Mouse (Mus musculus): ENCODE measurements around the gene Otulin.

Otulin gene

GRCm38 (mm10) chr15:27657866-27658265 is 27.4 kb upstream of the Otulin start:
- DNase-seq (ENCODE audit: low spot score) = no peak

- no peak for DNase-seq (ENCODE audit: low spot score)
These were observed 26.1 kb upstream of the Otulin start for GRCm38 (mm10) chr15:27656626-27657025.

GRCm38 (mm10) chr15:27655015-27655414 is 24.5 kb upstream of the Otulin start:
- DNase-seq (ENCODE audit: low spot score) = peak; percentile 70

- peak; percentile 81 for DNase-seq (ENCODE audit: low spot score)
These were observed 17.2 kb upstream of the Otulin start for GRCm38 (mm10) chr15:27647686-27648085.

- no peak for DNase-seq (ENCODE audit: low spot score)
These were observed 16.2 kb upstream of the Otulin start for GRCm38 (mm10) chr15:27646665-27647064.

GRCm38 (mm10) chr15:27645250-27645649 is 14.8 kb upstream of the Otulin start:
- no peak for DNase-seq (ENCODE audit: low spot score)

DNA sequence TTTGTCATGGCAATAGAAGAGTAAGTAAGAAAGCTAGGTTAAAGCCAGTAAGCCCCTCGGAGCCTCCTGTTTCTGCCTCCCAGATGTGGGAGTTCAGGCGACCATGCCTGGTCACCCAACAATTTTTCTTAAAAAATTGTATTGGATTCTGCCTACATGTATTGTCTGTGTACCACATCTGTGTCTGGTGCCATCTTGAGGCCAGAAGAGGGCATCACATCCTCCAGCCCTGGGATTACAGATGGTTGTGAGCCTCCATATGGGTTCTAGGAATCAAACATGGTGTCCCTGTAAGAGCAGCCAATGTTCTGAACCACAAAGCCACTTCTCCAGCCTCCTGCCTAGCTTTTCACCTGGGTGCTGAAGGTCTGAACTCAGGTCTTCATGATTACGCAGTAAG is 12.4 kb upstream of the Otulin start:
- DNase-seq (ENCODE audit: low spot score) = peak; percentile 34

DNA sequence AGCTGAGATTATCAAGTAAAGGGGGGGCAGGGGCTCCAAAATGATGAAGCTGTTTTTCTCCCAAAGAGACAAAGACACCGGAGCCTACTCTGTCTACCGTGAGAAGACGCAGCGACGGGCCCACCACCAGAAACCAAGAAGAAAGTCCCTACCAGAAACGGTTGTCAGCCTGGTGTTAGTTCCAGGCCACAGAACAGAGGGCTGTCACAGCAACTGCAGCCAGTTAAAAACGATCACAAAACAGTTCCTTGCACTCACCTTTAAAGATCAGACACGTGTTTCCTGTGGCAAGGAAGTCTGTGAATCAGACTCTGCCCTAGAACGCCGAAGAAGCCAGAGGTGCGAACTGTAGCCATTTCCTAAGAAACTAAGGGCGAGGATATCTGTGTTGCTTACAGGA is 10.7 kb upstream of the Otulin start:
- DNase-seq (ENCODE audit: low spot score) = no peak

DNA sequence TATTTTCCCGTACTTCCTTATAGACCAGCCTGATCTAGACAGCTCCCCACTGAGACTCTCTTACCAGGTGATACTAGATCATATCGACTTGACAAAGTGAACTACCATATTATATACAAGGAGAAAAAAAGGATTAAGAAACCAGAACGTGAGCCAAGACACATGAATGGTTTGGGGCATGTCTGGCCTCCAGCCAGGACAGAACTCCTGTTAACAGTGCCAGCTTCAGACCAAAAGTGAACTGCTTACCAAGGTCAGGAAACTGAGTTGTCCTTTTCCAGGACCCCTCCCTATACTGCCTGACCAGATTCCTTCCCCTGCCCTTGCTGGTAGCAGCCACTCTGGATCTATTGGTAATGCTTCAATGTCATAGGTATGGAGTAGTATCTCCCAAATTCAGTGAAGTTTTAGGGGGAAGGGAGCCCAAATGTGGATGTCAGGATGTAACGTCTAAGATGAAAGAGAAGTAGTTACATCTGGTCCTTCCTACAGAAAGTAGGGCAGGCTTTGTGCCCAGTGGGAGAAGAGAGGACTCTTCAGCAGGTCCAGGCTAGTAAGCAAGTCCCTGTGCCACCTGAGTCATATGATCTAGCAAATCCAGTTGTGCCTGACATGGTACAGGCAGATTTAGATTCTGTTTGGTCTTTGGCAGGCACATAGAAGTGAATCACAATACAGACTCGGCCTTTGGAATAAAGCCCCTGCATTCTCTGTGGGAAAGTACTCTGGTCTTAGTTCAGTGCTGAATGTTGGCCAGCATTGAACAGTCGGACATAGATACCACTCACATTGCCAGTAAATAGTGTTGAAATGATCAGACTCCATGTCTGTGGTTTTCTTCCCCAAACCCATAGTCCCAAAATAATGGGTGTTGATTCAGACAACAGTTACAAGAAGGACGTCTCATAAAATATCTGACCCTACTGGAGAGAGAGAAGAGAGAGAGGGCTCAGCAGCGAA is 3.7 kb upstream of the Otulin start:
- no peak for DNase-seq (ENCODE audit: low spot score)

GRCm38 (mm10) chr15:27629800-27630600 is 493 bp downstream of the Otulin start:
- DNase-seq (ENCODE audit: low spot score) = no peak

DNA sequence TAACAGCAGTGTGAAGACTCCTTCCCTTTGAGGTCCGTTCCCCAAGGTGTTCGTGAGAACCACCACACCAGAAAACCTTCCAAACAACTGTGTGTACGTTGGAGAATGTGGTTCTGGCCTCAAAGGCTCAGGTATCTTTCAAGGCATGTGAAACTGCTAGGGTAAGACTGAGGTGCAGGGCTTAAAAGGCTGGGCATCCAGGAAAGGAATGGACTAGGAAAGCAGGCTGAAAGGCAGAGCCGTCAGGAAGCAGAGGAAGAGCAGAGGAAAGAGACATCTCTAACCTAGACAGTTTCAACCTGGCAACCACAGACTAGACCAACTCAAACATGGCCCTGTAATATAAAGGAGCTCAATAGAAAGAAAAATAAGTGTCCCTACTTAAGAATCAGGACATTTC is 1.4 kb downstream of the Otulin start:
- no peak for DNase-seq (ENCODE audit: low spot score)

DNA sequence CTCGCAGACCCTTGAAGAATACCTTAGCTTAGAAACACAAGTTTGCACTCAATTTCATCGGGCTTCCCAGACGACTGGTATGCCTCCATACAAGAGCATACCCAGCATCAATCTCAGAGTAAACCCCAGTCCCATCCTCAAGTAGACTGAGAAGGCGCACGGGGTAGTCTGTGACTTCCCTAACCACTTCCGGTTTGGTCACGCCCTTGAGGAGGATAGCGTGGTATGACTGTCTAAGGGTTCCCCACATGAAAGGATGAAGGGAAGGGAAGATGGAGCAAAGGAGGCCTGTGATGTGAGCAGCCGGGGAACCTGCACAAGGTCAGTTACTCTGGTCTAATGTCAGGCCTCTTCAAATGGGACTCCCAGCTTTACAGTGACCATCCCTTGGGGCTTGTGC is 2.7 kb downstream of the Otulin start:
- DNase-seq (ENCODE audit: low spot score) = no peak

GRCm38 (mm10) chr15:27626314-27626713 is 4.2 kb downstream of the Otulin start:
- no peak for DNase-seq (ENCODE audit: low spot score)

- DNase-seq (ENCODE audit: low spot score) = no peak
These were observed 4.6 kb downstream of the Otulin start for GRCm38 (mm10) chr15:27625890-27626255.

GRCm38 (mm10) chr15:27625014-27625889 is 5.2 kb downstream of the Otulin start:
- DNase-seq (ENCODE audit: low spot score) = no peak

GRCm38 (mm10) chr15:27623286-27623685 is 7.2 kb downstream of the Otulin start:
- DNase-seq (ENCODE audit: low spot score) = no peak

DNA sequence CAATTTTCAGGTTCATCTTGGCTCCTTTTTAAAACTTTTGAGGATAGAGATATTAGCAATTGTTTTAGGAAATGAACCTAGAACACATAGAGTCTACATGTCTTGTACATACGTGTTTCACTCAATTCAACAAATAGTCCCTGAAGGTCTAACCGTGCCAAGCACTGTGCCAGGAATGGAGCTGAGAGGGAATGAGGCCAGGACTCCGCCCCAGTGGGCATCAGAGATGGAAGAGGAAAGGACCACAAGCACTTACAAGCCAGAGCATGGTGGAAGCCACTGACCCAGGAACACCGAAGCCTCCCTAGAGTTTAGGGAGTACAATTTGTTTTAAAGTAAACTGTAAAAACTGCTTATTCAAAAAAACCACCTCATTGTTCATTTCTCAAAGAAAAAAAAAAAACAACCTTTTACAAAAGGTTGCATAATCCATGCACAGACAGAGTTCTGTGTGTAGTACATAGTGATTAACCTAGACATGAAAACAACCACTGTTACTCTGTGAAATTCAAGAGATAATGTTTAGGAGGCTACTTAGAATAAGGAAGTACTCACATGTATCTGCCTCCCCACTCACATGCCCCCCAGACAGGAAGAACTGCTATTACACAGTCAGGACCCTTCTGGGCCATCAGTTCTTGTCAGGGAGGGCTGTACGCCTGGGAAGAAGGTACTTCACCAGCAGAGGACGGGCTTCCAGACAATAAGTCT is 9.9 kb downstream of the Otulin start:
- no peak for DNase-seq (ENCODE audit: low spot score)

DNA sequence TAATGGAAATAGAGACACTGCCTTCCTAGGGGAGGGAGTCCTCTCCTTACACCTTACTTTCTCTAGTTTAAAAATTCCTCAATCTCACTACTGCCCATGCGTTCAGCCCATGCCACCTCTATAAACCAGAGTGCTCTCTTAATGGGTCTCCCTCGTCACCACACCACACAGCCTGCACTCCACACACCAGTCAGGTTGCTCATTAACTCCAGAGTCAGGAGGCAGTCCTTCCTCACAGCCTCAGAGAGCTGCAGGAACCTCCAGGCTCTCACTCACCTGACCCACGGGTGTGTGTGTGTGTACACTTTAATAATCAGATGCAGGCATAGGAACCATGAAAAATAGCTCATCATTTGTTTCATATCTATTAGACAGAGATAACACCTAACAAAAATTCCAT is 10.8 kb downstream of the Otulin start:
- DNase-seq (ENCODE audit: low spot score) = no peak

DNA sequence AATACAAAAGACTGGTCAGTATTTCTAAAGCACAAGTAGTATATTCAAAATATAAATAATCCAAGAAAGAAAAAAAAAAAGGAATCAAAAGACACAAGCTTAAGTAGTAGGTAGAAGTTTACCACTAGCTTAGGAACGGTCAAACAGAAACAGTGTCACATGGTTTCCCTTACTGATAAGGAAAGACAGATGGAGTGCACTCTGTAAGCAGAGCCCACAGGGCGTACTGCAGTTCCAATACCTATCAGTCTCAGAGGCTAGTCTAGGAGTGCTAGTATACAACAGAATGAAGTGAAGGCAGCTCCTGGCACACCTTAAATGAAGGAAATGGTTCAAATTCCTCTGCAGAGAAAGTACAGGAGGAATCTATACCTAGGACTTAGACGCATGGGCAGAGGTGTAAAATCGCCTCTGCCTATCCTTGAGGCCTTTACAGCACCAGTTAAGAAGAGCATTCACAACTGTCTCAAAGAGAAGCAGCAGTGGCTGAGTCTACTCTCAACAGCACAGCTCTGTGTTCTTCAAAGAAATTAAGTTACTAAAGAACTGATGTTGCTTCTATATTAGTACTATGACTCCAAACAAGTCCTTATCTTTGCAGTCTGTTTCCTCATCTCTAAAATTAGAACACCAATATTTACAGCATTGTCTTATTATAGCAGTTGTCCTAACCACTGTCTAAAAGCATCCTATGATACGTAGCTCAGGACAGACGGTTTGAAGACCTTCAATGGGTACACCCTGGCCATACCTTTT is 11.5 kb downstream of the Otulin start:
- DNase-seq (ENCODE audit: low spot score) = no peak

DNA sequence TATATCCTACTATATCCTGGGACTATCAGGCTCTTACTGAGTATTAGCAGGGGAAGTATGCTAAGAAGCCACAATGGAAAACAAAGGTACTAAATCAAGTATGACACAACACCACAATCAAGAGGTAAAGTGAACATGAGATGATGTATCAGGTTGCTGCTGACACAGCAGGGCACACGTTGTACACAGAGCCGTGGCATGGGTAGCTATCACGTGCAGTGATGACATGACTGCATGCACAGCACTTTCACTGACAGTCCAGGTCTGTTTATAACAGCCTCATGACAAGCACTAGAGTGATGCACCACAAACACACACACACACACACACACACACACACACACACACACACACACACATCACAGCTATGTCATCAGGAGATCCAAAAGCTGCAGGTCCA is 13.3 kb downstream of the Otulin start:
- no peak for DNase-seq (ENCODE audit: low spot score)

- DNase-seq (ENCODE audit: low spot score) = no peak
These were observed 14.3 kb downstream of the Otulin start for GRCm38 (mm10) chr15:27616159-27616558.
